Mouse (Mus musculus): ENCODE measurements around the gene BC051019. TPM values are rescaled to one million over a fixed set of nuclear protein-coding genes. Genes with fewer than 3 reads are reported as not detected.

The BC051019 gene
- total RNA-seq, 2 experiments from 2014 or later, result not detected

DNA sequence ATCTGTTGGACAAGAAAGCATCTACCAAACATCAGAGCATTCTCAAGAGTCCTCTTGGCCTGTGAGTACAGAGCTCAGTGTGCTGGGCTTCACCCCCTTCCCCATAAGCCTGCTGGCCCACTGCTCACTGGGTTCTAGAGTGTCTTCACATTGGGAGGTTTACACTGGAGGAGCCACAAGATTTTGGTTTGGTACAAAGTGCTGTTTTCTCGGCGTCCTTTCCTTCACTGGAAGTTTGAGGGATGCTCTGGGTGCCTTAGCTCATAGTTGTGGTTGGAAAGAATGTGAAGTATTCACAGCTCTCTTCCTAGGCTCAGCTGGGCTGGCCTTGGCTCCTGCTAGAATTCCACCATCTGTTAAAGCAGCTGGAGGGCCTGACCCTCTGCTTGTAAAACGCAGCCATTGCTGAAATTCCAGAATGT, 14.7 kb downstream of the BC051019 start:
- peak; percentile 69 for DNase-seq (ENCODE audit: low spot score)

DNA sequence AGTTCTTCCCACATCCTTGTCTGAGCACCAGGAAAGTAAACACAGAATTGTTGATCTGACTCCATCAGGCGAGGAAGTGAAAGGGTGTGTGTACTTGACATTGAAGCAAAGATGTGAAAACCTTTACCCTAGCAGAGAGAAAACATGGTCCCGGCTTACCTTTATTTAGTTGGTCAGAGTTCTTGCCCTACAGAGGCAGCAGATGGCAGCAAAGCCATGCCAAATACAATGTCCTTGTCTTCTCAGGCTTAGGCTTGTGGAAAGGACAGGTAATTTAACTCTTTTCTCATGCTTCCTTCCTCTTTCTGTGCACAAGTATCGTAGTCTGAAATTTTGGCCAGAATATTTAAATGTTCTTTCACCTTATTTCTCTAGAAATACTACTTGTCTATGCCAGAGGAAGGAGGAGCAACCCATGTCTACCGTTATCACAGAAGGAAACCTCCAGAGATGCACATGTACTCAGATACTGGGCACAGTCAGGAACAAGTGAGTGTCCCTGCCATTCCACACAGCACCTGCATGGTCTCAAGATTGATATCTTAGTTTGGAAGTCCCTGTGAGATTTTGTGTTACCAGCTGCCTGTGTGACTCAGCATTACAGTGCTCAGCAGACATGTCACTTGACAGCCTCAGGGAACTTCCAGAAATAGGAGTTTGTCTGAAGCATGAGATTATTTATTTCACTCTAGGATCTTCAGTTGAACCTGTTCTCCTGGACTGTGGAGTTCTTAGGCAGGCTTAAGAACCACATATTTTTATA, 16.4 kb downstream of the BC051019 start:
- peak; percentile 53 for DNase-seq (ENCODE audit: low spot score)

DNA sequence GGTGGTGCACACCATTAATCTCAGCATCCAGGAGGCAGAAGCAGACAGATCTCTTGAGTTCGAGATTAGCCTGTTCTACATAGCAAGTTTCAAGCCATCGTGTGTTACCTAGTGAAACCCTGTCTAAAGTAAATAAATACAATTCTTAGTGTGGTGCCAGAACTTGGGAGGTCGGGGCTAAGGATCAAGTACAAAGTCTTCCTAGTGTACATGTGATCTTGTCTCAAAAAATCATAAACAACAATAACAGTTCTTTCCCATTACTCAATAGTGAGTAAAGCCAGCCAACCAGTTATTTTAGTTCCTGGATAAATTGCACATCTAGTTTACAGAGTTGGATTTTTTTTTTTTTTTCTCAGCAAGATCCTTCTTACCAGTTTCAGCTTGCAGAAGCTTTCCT, 19.2 kb downstream of the BC051019 start:
- DNase-seq (ENCODE audit: low spot score), result no peak

DNA sequence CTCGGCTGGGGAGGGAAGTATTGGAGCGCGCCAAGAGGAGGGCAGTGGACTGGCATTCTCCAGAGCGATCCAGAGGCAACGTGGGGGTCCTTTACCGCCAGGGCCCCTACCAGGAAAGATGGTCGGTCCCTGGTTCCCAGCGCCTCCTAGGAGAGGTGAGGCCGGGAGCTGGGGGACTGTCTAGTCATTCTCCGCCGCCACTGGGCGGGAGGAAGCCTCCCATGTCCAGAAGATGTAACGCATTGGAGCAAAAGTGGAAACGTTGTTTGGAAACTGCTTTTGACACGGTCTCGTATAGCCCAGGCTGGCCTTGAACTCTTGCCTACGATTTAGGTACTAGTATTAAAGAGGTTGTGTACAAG, 19.7 kb downstream of the BC051019 start:
- no peak for DNase-seq (ENCODE audit: low spot score)

DNA sequence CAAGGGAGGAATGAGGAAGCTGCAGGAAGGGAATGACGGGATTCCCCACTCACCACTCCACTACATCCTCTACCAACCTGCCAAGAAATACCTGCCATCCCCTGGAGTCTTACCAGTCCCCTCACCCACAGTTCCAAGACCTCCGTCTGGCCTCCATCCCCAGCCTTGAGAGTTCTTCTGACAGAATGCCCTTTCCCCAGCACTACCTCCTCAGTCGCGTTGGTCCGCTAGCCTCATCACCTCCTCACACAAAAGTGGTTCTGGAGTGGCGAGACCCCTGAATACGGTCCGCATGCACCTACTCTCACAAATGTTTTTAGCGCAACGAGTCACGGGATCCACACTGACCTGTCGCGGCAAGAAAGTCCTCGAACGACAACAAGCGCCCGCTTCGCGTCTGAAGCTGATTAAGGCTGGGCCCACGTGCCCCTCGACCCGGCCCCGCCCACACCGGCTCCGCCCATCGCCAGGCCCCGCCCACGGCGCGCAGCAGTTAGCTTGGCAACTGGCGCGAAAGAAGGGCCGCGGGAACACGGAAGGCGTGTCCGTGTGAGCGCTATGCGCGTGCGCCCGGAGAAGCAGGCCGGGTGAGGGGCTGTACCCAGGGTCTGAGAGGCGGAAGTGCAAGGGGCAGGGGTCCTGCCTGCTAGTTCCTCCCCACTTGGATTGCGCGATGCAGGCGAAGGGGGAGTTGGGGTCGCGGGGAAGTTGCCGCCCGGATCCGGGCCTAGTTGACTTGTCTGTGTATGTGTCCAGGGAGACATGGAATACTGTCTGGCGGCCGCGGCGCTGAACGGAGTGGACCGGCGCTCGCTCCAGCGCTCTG, 20.2 kb downstream of the BC051019 start, which contains the start of the genes St5 and Akip1:
TSS of gene St5 (minus strand) at position 416 of the 826 bp plus-strand sequence.
TSS of gene Akip1 (plus strand) at position 501 of the 826 bp plus-strand sequence.
- peak; percentile 96 for DNase-seq (ENCODE audit: low spot score)

DNA sequence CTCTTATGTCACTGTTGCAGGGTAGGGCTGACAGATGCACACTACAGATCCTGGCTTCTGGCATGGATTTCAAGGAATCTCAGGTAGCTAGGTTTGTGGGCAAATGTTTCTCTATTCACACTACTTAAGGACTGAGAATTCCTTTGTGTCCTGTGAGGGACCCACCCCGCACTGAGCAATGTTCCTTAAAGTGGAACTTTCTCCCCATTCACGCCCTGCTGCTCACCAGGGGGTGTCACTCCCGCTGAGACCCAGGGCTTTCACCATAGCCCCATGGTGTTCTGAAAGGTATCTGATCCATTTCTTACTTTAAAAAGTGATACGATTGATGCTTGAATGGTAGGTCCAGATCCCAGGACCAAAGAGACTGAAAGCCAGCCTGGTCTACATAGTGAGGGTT, 20.9 kb downstream of the BC051019 start:
- no peak for DNase-seq (ENCODE audit: low spot score)

DNA sequence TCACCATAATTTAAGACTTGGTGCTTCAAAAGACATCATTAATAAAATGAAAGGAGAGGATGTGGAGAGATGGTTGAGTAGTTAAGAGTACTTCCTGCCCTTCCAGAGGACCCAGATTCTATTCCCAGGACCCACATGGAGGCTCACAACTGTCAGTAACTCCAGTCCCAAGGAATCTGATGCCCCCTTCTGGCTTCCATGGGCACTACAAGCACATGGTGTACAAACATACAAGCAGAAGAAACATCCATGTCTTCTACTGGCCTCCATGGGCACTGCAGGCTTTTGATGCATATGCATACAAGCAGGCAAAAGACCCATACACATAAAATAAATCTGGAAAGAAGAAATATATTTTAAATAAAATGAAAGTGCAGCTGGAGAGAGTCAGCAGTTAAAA, 23.4 kb downstream of the BC051019 start:
- no peak for DNase-seq (ENCODE audit: low spot score)

DNA sequence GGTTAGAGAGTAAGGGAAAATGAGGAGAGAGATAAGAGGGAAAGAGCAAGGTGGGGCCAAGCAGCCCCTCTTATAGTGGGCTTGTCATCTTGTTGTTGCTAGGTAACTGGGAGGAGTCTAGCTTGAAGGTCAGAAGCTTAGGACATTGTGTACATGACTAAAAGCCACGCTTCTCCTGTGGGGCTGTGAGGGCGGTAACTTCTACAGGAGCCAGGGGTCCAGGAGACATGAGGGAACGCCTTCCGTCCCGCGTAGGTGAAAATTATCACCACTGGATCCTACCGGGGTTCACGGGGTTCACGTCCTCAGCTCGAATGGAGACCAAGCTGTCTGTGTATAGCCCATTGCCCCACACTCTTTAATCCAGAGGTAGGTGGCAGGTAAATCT, 28.3 kb downstream of the BC051019 start:
- no peak for DNase-seq (ENCODE audit: low spot score)

DNA sequence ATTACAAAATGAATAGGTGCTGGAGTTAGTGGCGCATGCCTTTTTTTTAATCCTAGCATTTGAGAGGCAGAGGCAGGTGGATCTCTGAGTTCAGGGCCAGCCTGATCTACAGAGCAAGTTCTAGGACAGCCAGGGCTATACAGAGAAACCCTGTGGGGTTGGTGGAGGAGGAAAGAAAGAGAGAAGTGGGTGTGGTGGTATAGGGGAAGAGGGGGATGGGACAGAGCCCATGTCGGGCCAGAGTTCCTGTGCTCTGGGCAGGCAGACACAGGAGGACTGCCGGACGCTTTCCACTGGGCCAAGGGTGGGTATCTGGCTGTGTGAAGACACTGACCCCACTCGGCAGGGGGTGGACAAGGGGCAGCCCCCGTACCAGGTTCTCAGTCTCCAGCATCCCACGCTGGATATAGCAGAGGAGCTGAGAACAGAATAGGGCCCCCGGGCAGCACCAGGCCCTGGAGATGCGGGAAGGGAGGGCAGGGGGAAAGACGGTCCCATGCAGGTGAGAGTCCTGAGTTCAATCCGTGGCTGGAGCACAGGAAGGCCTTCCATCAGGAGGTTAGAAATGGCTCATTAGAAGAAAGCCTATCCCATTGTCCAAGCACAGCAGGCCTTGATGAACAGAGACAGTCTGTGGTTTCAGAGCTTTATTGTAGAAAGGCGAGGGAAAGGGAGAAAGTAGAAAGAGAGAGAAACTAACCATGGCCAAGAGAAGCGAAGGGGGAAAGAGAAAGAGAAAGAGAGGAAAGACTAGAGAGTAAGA, 28.9 kb downstream of the BC051019 start:
- DNase-seq (ENCODE audit: low spot score), result no peak

DNA sequence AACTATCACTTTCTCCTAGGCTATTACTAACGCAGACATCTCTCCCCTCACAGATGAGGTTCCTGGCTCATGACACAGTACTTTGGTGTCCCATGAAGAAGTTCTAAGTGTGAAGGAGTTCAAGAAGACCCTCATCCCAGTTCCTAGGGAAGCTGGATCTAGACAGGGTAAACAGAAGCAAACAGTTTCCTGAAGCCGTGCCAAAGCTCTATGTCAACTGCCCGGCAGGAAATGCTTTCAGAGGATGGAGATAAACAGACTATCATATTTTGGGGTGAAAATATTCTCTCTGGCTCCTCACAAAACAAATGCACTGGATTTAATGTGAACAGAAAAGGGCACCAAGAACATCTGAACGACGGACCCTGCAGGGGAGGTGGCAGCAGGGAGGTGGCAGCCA, 32.7 kb downstream of the BC051019 start:
- DNase-seq (ENCODE audit: low spot score), result no peak

DNA sequence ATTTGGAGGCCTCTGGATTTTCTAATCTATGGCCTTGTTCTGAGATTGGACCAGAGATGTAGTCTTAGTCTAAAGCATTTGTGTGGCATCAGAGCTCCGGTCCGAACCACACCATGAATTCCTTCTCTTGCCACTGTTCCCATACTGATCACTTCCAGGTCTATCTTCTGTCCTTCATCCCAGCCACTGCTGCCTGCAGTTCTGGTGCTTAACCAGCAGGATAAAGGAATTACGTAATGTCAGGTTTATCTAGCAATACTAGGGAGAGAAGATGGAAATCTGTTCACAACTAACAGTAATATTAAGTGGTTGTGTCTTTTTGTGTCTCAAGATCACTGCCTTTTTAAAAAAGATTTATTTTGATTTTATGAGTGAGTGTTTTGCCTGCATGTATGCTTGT, 33.5 kb downstream of the BC051019 start:
- no peak for DNase-seq (ENCODE audit: low spot score)

DNA sequence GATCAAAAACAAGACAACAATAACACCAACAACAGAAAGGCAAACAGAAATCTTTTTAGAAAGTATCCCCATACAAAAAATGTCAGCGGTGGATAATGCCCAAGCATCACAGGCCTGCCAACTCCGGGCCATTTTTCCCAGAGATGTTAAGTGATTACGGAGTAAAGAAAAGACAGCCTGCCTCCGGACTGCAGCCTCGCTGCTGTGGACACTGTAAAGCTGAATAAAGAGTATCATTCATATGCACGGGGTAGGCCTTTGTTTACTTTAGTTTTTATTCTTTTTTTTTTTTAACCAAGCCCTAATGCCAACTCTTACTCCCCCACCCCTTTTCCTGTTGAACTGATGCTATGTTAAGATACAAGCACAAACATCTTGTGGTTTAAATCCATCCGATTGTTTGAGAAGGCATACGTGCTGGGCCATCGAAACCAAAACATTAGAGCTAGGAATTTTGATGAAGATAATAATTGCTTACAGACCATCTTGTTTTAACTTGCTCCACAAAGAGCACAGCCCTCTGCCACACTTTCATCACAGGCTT, 37.0 kb downstream of the BC051019 start:
- DNase-seq (ENCODE audit: low spot score), result no peak

DNA sequence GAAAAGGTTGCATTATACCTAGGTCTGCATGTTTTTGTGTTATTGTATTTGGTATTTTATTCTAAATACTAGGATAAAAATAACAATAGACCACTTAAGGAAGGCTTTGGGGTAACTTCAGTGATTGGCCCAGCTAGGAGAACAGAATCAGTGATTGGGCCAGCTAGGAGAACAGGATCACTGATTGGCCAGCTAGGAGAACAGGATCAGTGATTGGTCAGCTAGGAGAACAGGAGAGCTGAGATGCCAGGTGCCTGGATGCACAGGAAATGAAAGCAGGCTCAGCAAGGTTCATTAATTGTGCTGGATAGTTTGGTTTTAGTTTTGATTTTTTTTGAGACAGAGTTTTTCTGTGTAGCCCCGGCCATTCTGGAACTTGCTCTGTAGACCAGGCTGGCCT, 42.8 kb downstream of the BC051019 start:
- DNase-seq (ENCODE audit: low spot score), result no peak

DNA sequence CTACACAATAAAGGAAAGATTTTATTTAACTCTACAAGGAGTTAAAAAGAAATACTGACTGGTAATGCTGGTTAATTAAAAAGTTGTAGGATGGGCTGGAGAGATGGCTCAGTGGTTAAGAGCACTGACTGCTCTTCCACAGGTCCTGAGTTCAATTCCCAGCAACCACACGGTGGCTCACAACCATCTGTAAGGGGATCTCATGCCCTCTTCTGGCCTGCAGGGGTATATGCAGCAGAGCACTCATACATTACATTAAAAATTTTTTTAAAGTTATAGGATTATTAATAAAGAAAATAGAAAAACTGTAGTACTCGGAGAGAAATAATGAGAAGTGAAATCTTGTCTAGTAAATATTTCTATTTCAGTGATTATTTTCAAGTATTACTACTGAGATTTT, 43.4 kb downstream of the BC051019 start:
- DNase-seq (ENCODE audit: low spot score), result no peak

DNA sequence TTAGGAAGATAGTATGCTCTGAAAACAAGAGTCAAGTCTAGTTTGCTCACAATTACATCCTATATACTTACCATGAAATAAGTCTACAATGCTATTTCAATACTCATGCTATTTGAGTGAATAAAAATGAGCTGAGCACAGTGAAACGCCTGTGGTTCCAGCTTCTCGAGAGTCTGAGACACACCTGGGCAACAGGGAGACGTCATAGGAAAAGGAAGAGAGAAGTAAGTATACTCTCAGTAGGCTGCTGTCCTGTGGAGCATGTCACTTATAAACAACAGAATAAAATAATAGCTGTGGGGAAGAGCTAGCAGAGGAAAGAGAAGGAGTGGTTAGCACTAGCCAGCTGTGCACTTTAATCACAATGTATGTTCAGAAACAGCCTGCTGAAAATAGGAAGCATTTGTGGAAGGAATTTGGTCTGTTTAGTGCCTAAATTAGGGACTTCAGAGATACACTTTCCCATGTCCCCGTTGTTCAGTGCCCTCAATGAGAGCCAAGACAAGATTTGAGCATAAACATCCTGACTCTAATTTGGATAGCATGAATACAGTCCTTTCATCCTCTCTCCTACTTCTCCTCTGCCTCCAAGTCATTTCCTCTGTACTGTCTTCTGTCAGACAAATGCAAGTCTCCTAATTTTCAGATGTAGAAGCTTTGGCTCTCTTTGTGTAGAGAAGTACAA, 48.6 kb downstream of the BC051019 start:
- no peak for DNase-seq (ENCODE audit: low spot score)

DNA sequence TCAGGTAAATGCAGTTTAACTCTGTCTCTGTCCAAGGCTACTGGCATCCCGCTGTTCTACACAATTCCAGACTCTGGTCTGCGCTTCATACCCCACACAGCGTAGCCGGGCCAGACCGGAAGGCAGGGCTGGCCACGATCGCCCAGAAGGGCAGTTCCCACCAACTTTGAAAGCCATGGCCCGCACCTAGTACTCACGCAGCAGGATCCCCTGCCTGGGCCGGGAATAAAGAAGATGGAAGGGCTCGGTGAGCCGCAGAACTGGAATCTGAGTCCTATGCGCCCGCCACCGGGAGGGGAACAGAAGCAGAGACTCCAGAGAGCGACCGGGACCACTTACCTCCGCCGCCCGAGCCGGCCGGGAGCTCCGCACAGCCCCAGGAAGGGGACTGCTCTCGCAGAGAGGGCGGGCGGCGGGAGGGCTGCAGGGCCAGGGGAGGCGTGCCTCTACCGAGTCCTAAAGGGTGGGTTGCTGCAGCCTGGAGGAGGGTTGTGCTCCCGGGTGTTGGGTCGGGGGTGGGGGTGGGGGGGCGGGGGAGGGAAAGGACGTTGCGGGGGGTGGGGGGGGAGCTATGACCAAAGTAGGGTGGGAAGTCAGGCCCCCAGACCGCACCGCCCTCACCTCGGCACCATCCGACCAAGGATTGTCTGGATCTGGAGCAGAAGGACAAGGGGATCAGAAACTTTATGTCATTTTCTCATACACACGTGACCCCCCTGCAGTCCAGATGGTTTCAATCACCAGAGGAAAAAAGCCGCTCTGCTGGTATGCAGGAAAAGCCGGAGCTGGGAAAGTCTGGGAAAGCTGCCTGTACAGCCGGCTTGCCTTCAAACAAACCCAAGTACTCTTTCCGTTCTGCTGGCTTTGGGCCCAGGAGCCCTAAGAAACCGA, 51.8 kb downstream of the BC051019 start:
- peak; percentile 68 for DNase-seq (ENCODE audit: low spot score)

DNA sequence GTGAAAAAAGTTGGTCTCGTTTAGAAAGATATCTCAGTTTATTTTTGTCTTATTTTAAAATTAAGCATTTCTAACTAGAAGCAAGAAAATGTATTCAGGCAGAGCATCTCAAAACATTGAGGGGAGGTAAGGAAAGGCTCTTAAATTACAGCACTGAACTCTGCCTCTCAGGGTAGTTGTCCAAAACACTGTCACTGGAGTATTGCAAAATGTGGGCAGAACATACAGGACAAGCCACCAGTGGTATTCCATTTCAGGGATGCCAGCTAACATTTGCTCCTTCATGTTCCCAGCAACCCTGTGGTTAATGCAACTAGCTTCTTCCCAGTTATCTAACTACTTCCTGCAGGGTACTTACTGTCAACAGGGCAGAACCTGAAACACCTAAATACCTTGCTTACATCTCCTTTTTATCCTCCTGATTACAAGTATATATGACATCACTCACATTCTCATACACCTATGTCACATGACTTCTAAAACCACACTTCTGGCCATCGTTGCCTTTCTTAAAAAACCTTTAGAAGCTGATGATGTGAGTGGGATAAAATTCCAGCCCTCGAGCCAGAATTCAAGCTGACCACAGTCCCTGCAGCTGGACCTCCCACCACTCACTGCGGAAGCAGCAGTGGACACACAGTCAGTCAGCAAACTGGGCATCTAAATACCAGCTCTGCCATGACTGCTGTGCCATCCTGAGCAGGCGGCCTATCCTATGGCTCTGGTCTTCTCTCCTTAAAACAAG, 54.1 kb downstream of the BC051019 start:
- DNase-seq (ENCODE audit: low spot score), result no peak

DNA sequence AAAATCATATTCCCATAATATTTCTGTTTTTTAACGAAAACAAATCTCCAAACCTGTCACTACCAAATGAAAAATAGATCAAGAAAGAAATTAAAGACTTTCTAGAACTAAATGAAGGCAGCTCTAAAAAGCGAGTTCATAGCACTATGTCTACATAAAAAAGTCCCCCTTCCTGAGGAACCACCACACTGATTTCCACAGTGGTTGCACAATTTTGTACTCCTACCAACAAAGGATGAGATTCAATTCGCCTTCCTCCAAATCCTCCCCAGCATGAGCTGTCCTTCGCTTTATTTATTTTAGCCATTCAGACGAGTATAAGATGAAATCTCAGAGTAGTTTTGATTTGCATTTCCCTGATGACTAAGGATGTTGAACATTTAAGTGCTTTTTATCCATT, 57.0 kb downstream of the BC051019 start:
- no peak for DNase-seq (ENCODE audit: low spot score)

DNA sequence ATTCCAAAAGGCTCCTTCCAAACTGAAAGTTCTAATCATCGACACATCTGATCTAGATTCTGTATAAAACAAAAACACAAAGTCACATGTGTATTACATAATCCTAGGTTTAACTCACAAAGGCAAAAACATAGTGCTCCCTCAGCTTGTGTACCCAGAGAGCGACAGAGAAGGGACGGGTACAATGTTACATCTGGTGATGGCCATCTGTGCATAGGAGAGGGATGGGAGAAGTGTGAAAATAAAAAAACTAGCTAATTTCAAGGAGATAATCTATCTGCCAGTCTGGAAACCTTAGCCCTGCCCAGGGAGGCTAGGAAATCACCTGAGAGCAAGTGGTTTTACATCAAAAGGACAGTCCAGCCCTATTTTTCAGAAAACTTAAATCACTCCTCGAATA, 61.0 kb downstream of the BC051019 start:
- DNase-seq (ENCODE audit: low spot score), result no peak

All from gastrocnemius, adult 18-20 months (tissue).